Comparison of ENCODE assay signal across 16 mouse cellular contexts in the genomic region with DNA sequence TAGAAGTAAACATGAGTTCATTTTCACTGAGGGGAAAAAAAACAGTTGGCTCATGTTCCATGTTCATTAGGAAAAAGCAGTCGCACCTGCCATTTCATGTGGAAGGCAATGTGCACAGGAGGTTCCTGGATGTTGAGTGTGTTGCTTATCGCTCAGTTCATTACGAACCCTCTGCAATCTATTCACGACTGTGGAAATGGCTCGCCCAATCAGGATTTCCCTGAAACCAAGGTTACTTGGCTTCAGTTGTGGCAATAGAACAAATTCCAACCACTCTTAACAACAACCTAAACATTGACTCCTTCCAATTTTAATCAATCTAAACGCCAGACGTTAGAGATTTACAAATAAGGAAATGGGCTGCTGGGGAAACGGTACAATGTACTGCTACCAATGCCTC.
DNase-seq lines count a peak whose midpoint lies in the region; ATAC-seq lines count a peak whose summit lies in the region.
"Had no signal": no experiment of that assay in that cellular context is flagged by ENCODE, and none has a peak within 500 bp of the region (broad histone marks: within the 10 kb centered on the region; RNA-seq: fewer than 3 reads in every experiment).

No protein-coding gene starts in this region.

- no peak overlapping the region for H3K4me3 ChIP-seq in heart, embryonic 10.5 days
- H3K4me3 ChIP-seq in heart, embryonic 12.5 days, result no peak overlapping the region
- H3K4me3 ChIP-seq: embryonic facial prominence, embryonic 13.5 days; kidney, embryonic 15.5 days; limb, embryonic 15.5 days had no signal

- no peaks in the 10 kb centered on the region; the same call in 1 of the 2 replicates for H3K36me3 ChIP-seq in heart, embryonic 10.5 days
- H3K36me3 ChIP-seq in heart, embryonic 12.5 days, result no peaks in the 10 kb centered on the region
- H3K36me3 ChIP-seq: embryonic facial prominence, embryonic 13.5 days; kidney, embryonic 15.5 days; limb, embryonic 15.5 days had no signal

- no peaks in the 10 kb centered on the region for H3K9me3 ChIP-seq in heart, embryonic 10.5 days
- H3K9me3 ChIP-seq in heart, embryonic 12.5 days (replicated peaks), result no peaks in the 10 kb centered on the region
- H3K9me3 ChIP-seq: embryonic facial prominence, embryonic 13.5 days; kidney, embryonic 15.5 days; limb, embryonic 15.5 days had no signal

- no peak overlapping the region for H3K9ac ChIP-seq in heart, embryonic 12.5 days
- H3K9ac ChIP-seq: embryonic facial prominence, embryonic 13.5 days; kidney, embryonic 15.5 days; limb, embryonic 15.5 days; liver, postnatal 0 days had no signal

- peak overlapping the region; percentile 13; the same call in 1 of the 2 replicates for H3K4me2 ChIP-seq in heart, embryonic 12.5 days
- H3K4me2 ChIP-seq: embryonic facial prominence, embryonic 13.5 days; kidney, embryonic 15.5 days; limb, embryonic 15.5 days had no signal

- DNase-seq in cerebellum, postnatal 14 days, result peak; percentile 16 to 23
- no peak for DNase-seq in heart, embryonic 10.5 days (ENCODE audit: low spot score)
- no peak for DNase-seq in heart, postnatal 14 days
- peak; percentile 69 for DNase-seq in 416B (ENCODE audit: low read depth)
- DNase-seq in left cerebral cortex, postnatal 4 days, result no peak
- DNase-seq: cerebellum, adult 11-12 months; gastrocnemius, postnatal 14 days; liver, postnatal 0 days; midbrain, embryonic 14.5 days had no signal

- 49% methylated on average over 8 of the region's 8 CpGs for WGBS in heart, embryonic 10.5 days
- 34% methylated on average over 8 of the region's 8 CpGs for WGBS in heart, embryonic 12.5 days

- peaks cover 19% of the 10 kb centered on the region for H3K4me1 ChIP-seq in heart, embryonic 10.5 days
- peaks cover 19% of the 10 kb centered on the region for H3K4me1 ChIP-seq in heart, embryonic 12.5 days (replicated peaks)
- H3K4me1 ChIP-seq: kidney, embryonic 15.5 days; limb, embryonic 15.5 days had no signal

- no peaks in the 10 kb centered on the region for H3K27me3 ChIP-seq in heart, embryonic 10.5 days (ENCODE audit: insufficient read depth, poor library complexity, severe bottlenecking)
- no peaks in the 10 kb centered on the region for H3K27me3 ChIP-seq in heart, embryonic 12.5 days (replicated peaks)
- H3K27me3 ChIP-seq: embryonic facial prominence, embryonic 13.5 days; kidney, embryonic 15.5 days; limb, embryonic 15.5 days had no signal

- no peak for ATAC-seq in cerebellum, adult (ENCODE audit: insufficient number of reproducible peaks, low FRiP score, low TSS enrichment)
- no peak for ATAC-seq in heart, embryonic 12.5 days (ENCODE audit: insufficient number of reproducible peaks, low FRiP score)
- no peak for ATAC-seq in erythroblast, adult 5-6 weeks (replicated peaks; ENCODE audit: low FRiP score, poor library complexity, severe bottlenecking)
- ATAC-seq: activated CD4-positive, CD25-positive, alpha-beta regulatory T cell, adult 4 months; liver, postnatal 0 days had no signal

- intact Hi-C loops in heart, postnatal 14 days (cut with DNase I), result no loop called here
- intact Hi-C loops in left cerebral cortex, postnatal 4 days (cut with DNase I), result no loop called here

- H3K27ac ChIP-seq in heart, embryonic 10.5 days, result peak overlapping the region; percentile 85
- H3K27ac ChIP-seq in heart, embryonic 12.5 days (ENCODE audit: poor library complexity, severe bottlenecking), result peak overlapping the region; percentile 97
- H3K27ac ChIP-seq: embryonic facial prominence, embryonic 13.5 days; kidney, embryonic 15.5 days; limb, embryonic 15.5 days had no signal

Comparison
In these comparisons a context has a peak if more than half of its experiments do, and no peak if none do; other contexts are left out.
1. DNase-seq: peak in cerebellum, postnatal 14 days (2 of 2) and 416B (single experiment); none in heart, embryonic 10.5 days (single experiment), heart, postnatal 14 days (0 of 2) and left cerebral cortex, postnatal 4 days (single experiment).